Mouse (Mus musculus) liver, embryonic 14.5 days (tissue): ENCODE data around the gene Pnpo. TPM values are rescaled to one million over a fixed set of nuclear protein-coding genes. Genes with fewer than 3 reads are reported as not detected.
A peak's percentile ranks its signal among the peaks of the same experiment; 100 is the strongest.

Experiments used
- ATAC-seq: fragments of 200-750 bp; cut with Nextera tagmentation; 2 replicates; pipeline ENCODE4 v1.8.0; 2017; ENCODE audit warnings: moderate number of reproducible peaks, mild to moderate bottlenecking, moderate library complexity; ENCODE audit not compliant: insufficient read depth
- DNase-seq, 3 experiments: peaks; one replicate each; pipeline ENCODE4 v3.0.0-alpha.2; 2012 to 2013; ENCODE audit warnings: low read depth in 3 of 3, low spot score in 3 of 3
- H3K27ac ChIP-seq: fragments of 300-500 bp; sonication (generic); 2 replicates; pipeline ENCODE4 v1.5.1; 2014; ENCODE audit warnings: moderate library complexity, mild to moderate bottlenecking, control low read depth, inconsistent platforms
- H3K27me3 ChIP-seq: fragments of 300-500 bp; sonication (generic); 2 replicates; pipeline ENCODE4 v1.6.1; 2014; ENCODE audit warnings: mild to moderate bottlenecking, low read length, moderate library complexity; ENCODE audit not compliant: control insufficient read depth, insufficient read depth
- H3K36me3 ChIP-seq: fragments of 300-500 bp; sonication (generic); replicated peaks from 2 replicates; pipeline ENCODE4 v1.6.1; 2014; ENCODE audit warnings: low read depth; ENCODE audit not compliant: control insufficient read depth, insufficient read depth
- H3K4me1 ChIP-seq, 2 experiments: fragments of 200-500 bp in 1 of 2; fragments of 300-500 bp in 1 of 2; sonication (generic) in 1 of 2; replicated peaks; 2 replicates each; pipeline ENCODE4 v1.6.1; 2012 to 2014; ENCODE audit warnings: antibody characterized with exemption in 1 of 2, inconsistent platforms in 1 of 2, low read length in 1 of 2; ENCODE audit not compliant: control insufficient read depth in 2 of 2, insufficient read depth in 2 of 2
- H3K4me2 ChIP-seq: fragments of 300-500 bp; sonication (generic); 2 replicates; pipeline ENCODE4 v1.6.1; 2014; ENCODE audit warnings: low read depth, mild to moderate bottlenecking, control low read depth, moderate library complexity
- H3K4me3 ChIP-seq, 2 experiments: fragments of 200-500 bp in 1 of 2; fragments of 300-500 bp in 1 of 2; sonication (generic) in 1 of 2; 2 replicates each; pipeline ENCODE4 v1.5.1; 2012 to 2014; ENCODE audit warnings: low read depth in 2 of 2, low read length in 2 of 2, mild to moderate bottlenecking in 2 of 2, control low read depth in 1 of 2, inconsistent platforms in 1 of 2, moderate library complexity in 1 of 2; ENCODE audit not compliant: insufficient read depth in 1 of 2
- H3K9ac ChIP-seq: fragments of 300-500 bp; sonication (generic); replicated peaks from 2 replicates; pipeline ENCODE4 v1.6.1; 2014; ENCODE audit warnings: mild to moderate bottlenecking, control low read depth, moderate library complexity
- H3K9me3 ChIP-seq: fragments of 300-500 bp; sonication (generic); 2 replicates; pipeline ENCODE4 v1.6.1; 2016; ENCODE audit warnings: low read length, mixed read lengths; ENCODE audit not compliant: control insufficient read depth
- CTCF ChIP-seq: IDR thresholded peaks from 2 replicates; pipeline ENCODE4 v1.5.1; 2016; ENCODE audit warnings: antibody characterized with exemption, low read depth, control low read depth
- EP300 ChIP-seq: IDR thresholded peaks from 2 replicates; pipeline ENCODE4 v1.6.1; 2016; ENCODE audit warnings: antibody characterized with exemption, low read depth
- WGBS: fragments of 180-500 bp; shearing (Covaris S2); extraction: QIAGEN DNeasy Blood & Tissue Kit; methylation state at CpG from one replicate; pipeline ENCODE4 v1.1.7; 2014; ENCODE audit not compliant: insufficient replicate concordance; 5-methylcytosine and 5-hydroxymethylcytosine counted together
- polyA plus RNA-seq, 2 experiments: library from polyadenylated mRNA; depleted of rRNA in 1 of 2; stranded (reverse) in 1 of 2; unstranded in 1 of 2; fragments of >200 nt; fragmentation: Nextera tagmentation in 1 of 2; extraction: Ambion mirVana in 1 of 2; gene quantifications; 2 replicates each; pipeline versions ENCODE4 v1.2.1 to v1.2.3; 2012 to 2014

Pnpo gene
- polyA plus RNA-seq, 2 experiments: 355 to 564 TPM

- DNase-seq: no peak
- TF ChIP-seq CTCF (no peak), EP300 (no peak)
- Histone ChIP-seq H3K4me2 (peak overlapping the region; percentile 74), H3K36me3 (peaks cover 1% of the 10 kb centered on the region; the same call in 1 of the 2 replicates), H3K27me3 (no peaks in the 10 kb centered on the region), H3K27ac (peak overlapping the region; percentile 74), H3K4me1 (peaks cover 41 to 54% of the 10 kb centered on the region in 2 experiments), H3K9ac (no peak overlapping the region; the same call in 1 of the 2 replicates), H3K4me3 (no peak overlapping the region), H3K9me3 (no peaks in the 10 kb centered on the region)
- WGBS: 56% methylated on average over 3 of the region's 3 CpGs
- no peak for ATAC-seq
These were observed 26.6 kb upstream of the Pnpo start for GRCm38 (mm10) chr11:96970341-96970740.

- no peak for DNase-seq
- no peaks in the 10 kb centered on the region for H3K9me3 ChIP-seq
- peaks cover 5% of the 10 kb centered on the region for H3K36me3 ChIP-seq
- no peaks in the 10 kb centered on the region for H3K27me3 ChIP-seq
- WGBS: 64% methylated on average over 1 of the region's 1 CpGs
- H3K9ac ChIP-seq: peak overlapping the region; percentile 10
- peaks cover 36 to 51% of the 10 kb centered on the region in 2 experiments for H3K4me1 ChIP-seq
- H3K4me3 ChIP-seq: peak overlapping the region in 1 of 2 experiments; percentile 18; a peak in 2 of 4 replicates
- H3K27ac ChIP-seq: peak overlapping the region; percentile 74
- TF ChIP-seq CTCF: no peak
- no peak for TF ChIP-seq EP300
- peak overlapping the region; percentile 74 for H3K4me2 ChIP-seq
- ATAC-seq: no peak
These were observed 26.0 kb upstream of the Pnpo start for GRCm38 (mm10) chr11:96969746-96970145.

- peak overlapping the region; percentile 74 for H3K4me2 ChIP-seq
- no peak for DNase-seq
- H3K4me1 ChIP-seq: peaks cover 36 to 51% of the 10 kb centered on the region in 2 experiments
- ATAC-seq: peak; percentile 59
- H3K4me3 ChIP-seq: peak overlapping the region; percentile 18; a peak in 3 of 4 replicates
- H3K9ac ChIP-seq: peak overlapping the region; percentile 36
- no peaks in the 10 kb centered on the region for H3K27me3 ChIP-seq
- no peaks in the 10 kb centered on the region for H3K9me3 ChIP-seq
- no peak for TF ChIP-seq CTCF
- no peak for TF ChIP-seq EP300
- WGBS: 31% methylated on average over 5 of the region's 5 CpGs
- H3K36me3 ChIP-seq: peaks cover 10% of the 10 kb centered on the region
- peak overlapping the region; percentile 74 for H3K27ac ChIP-seq
These were observed 25.5 kb upstream of the Pnpo start for GRCm38 (mm10) chr11:96969280-96969722.

- DNase-seq (no peak), ATAC-seq (no peak)
- H3K4me3 ChIP-seq: no peak overlapping the region
- no peak for TF ChIP-seq CTCF
- TF ChIP-seq EP300: no peak
- peak overlapping the region; percentile 74 for H3K4me2 ChIP-seq
- H3K9ac ChIP-seq: peak overlapping the region; percentile 40
- H3K9me3 ChIP-seq: no peaks in the 10 kb centered on the region
- H3K4me1 ChIP-seq: peaks cover 36 to 51% of the 10 kb centered on the region in 2 experiments
- no peaks in the 10 kb centered on the region for H3K27me3 ChIP-seq
- 58% methylated on average over 6 of the region's 6 CpGs for WGBS
- H3K27ac ChIP-seq: peak overlapping the region; percentile 74
- peaks cover 16% of the 10 kb centered on the region for H3K36me3 ChIP-seq
These were observed 24.7 kb upstream of the Pnpo start for GRCm38 (mm10) chr11:96968476-96968875.

- 20% methylated on average over 11 of the region's 11 CpGs for WGBS
- H3K4me1 ChIP-seq: peaks cover 41 to 56% of the 10 kb centered on the region in 2 experiments
- H3K9me3 ChIP-seq: no peaks in the 10 kb centered on the region
- H3K27ac ChIP-seq: peak overlapping the region; percentile 74
- peak overlapping the region; percentile 54 for H3K9ac ChIP-seq
- ATAC-seq (peak; percentile 14; the same call in 1 of the 2 replicates), DNase-seq (no peak)
- H3K4me3 ChIP-seq: peak overlapping the region; percentile 35 to 47
- H3K36me3 ChIP-seq: peaks cover 21% of the 10 kb centered on the region
- peak overlapping the region; percentile 74 for H3K4me2 ChIP-seq
- no peaks in the 10 kb centered on the region for H3K27me3 ChIP-seq
- TF ChIP-seq CTCF (no peak), EP300 (no peak; the same call in none of the 2 replicates)
These were observed 23.9 kb upstream of the Pnpo start for GRCm38 (mm10) chr11:96967544-96968269.
